Mouse (Mus musculus): Measurements from ENCODE around the gene Arhgap32. TPM values are rescaled to one million over a fixed set of nuclear protein-coding genes. Genes with fewer than 3 reads are reported as not detected.
"Not testable (repeated sequence)": the region's sequence is repeated elsewhere in the genome, so short reads cannot be mapped to it uniquely, and the experiment has no call there.

Gene Arhgap32
- total RNA-seq, 2 experiments from 2014 or later: 183 to 196 TPM

GRCm38 (mm10) chr9:32136680-32137295, 20.9 kb downstream of the Arhgap32 start:
- no peak for DNase-seq (ENCODE audit: low spot score in 2 of 2)

GRCm38 (mm10) chr9:32137697-32138426, 21.9 kb downstream of the Arhgap32 start:
- no peak for DNase-seq (ENCODE audit: low spot score in 2 of 2)

GRCm38 (mm10) chr9:32138616-32139015, 22.7 kb downstream of the Arhgap32 start:
- no peak for DNase-seq (ENCODE audit: low spot score in 2 of 2)

- DNase-seq (ENCODE audit: low spot score in 2 of 2): no peak
These were observed 23.7 kb downstream of the Arhgap32 start for GRCm38 (mm10) chr9:32139641-32140040.

- DNase-seq (ENCODE audit: low spot score in 2 of 2): no peak
These were observed 26.9 kb downstream of the Arhgap32 start for GRCm38 (mm10) chr9:32142834-32143233.

- no peak for DNase-seq (ENCODE audit: low spot score in 2 of 2)
These were observed 27.5 kb downstream of the Arhgap32 start for GRCm38 (mm10) chr9:32143451-32143850.

GRCm38 (mm10) chr9:32146257-32146996, 30.5 kb downstream of the Arhgap32 start:
- DNase-seq (ENCODE audit: low spot score in 2 of 2): no peak

- DNase-seq (ENCODE audit: low spot score in 2 of 2): no peak
These were observed 33.3 kb downstream of the Arhgap32 start for GRCm38 (mm10) chr9:32149241-32149640.

- DNase-seq (ENCODE audit: low spot score in 2 of 2): no peak
These were observed 34.1 kb downstream of the Arhgap32 start for GRCm38 (mm10) chr9:32149836-32150642.

- DNase-seq (ENCODE audit: low spot score in 2 of 2): no peak
These were observed 38.9 kb downstream of the Arhgap32 start for GRCm38 (mm10) chr9:32154727-32155371.

GRCm38 (mm10) chr9:32156706-32157105, 40.8 kb downstream of the Arhgap32 start:
- no peak for DNase-seq (ENCODE audit: low spot score in 2 of 2)

GRCm38 (mm10) chr9:32157201-32157600, 41.3 kb downstream of the Arhgap32 start:
- no peak for DNase-seq (ENCODE audit: low spot score in 2 of 2)

- DNase-seq (ENCODE audit: low spot score in 2 of 2): peak; percentile 67 to 77
These were observed 43.1 kb downstream of the Arhgap32 start for GRCm38 (mm10) chr9:32158837-32159543.

GRCm38 (mm10) chr9:32159724-32160123, 43.8 kb downstream of the Arhgap32 start:
- DNase-seq (ENCODE audit: low spot score in 2 of 2): no peak

GRCm38 (mm10) chr9:32162792-32163191, 46.9 kb downstream of the Arhgap32 start:
- DNase-seq (ENCODE audit: low spot score in 2 of 2): no peak

- DNase-seq (ENCODE audit: low spot score in 2 of 2): not testable (repeated sequence)
These were observed 47.9 kb downstream of the Arhgap32 start for GRCm38 (mm10) chr9:32163820-32164219.

- no peak for DNase-seq (ENCODE audit: low spot score in 2 of 2)
These were observed 52.7 kb downstream of the Arhgap32 start for GRCm38 (mm10) chr9:32168546-32169137.

GRCm38 (mm10) chr9:32170713-32171112, 54.8 kb downstream of the Arhgap32 start:
- DNase-seq (ENCODE audit: low spot score in 2 of 2): no peak

GRCm38 (mm10) chr9:32176612-32177011, 60.7 kb downstream of the Arhgap32 start:
- DNase-seq (ENCODE audit: low spot score in 2 of 2): peak; percentile 35 to 38

GRCm38 (mm10) chr9:32181170-32181569, 65.2 kb downstream of the Arhgap32 start:
- no peak for DNase-seq (ENCODE audit: low spot score in 2 of 2)

Measured in layer of hippocampus, postnatal 10 days (tissue).